Mouse (Mus musculus): ENCODE results near the gene Cysrt1.
A peak's percentile ranks its signal among the peaks of the same experiment; 100 is the strongest.

Gene Cysrt1

GRCm38 (mm10) chr2:25234551-25235220, 7.6 kb downstream of the Cysrt1 start:
- DNase-seq (ENCODE audit: low spot score in 2 of 2), result no peak

GRCm38 (mm10) chr2:25234050-25234449, 8.2 kb downstream of the Cysrt1 start, which contains the start of gene Slc34a3:
Gene Slc34a3 (minus strand): TSS chr2:25234364.
- no peak for DNase-seq (ENCODE audit: low spot score in 2 of 2)

- no peak for DNase-seq (ENCODE audit: low spot score in 2 of 2)
Observed at GRCm38 (mm10) chr2:25233421-25233820, 8.8 kb downstream of the Cysrt1 start.

GRCm38 (mm10) chr2:25231038-25231437, 11.2 kb downstream of the Cysrt1 start:
- DNase-seq (ENCODE audit: low spot score in 2 of 2), result no peak

GRCm38 (mm10) chr2:25230581-25230980, 11.7 kb downstream of the Cysrt1 start:
- DNase-seq (ENCODE audit: low spot score in 2 of 2), result no peak

- DNase-seq (ENCODE audit: low spot score in 2 of 2), result no peak
Observed at GRCm38 (mm10) chr2:25229582-25229981, 12.7 kb downstream of the Cysrt1 start.

GRCm38 (mm10) chr2:25228995-25229530, 13.2 kb downstream of the Cysrt1 start:
- no peak for DNase-seq (ENCODE audit: low spot score in 2 of 2)

GRCm38 (mm10) chr2:25228431-25228889, 13.8 kb downstream of the Cysrt1 start:
- peak; percentile 73 to 86 for DNase-seq (ENCODE audit: low spot score in 2 of 2)

- DNase-seq (ENCODE audit: low spot score in 2 of 2), result no peak
Observed at GRCm38 (mm10) chr2:25227406-25227805, 14.8 kb downstream of the Cysrt1 start.

- no peak for DNase-seq (ENCODE audit: low spot score in 2 of 2)
Observed at GRCm38 (mm10) chr2:25226864-25227263, 15.4 kb downstream of the Cysrt1 start.

GRCm38 (mm10) chr2:25225811-25226379, 16.4 kb downstream of the Cysrt1 start:
- no peak for DNase-seq (ENCODE audit: low spot score in 2 of 2)

- DNase-seq (ENCODE audit: low spot score in 2 of 2), result peak in 1 of 2 experiments; percentile 98
Observed at GRCm38 (mm10) chr2:25224766-25225752, 17.2 kb downstream of the Cysrt1 start.

GRCm38 (mm10) chr2:25224492-25224765, 17.8 kb downstream of the Cysrt1 start, which contains the start of gene Tubb4b:
Gene Tubb4b (minus strand): TSS chr2:25224702.
- DNase-seq (ENCODE audit: low spot score in 2 of 2), result peak in 1 of 2 experiments; percentile 90

GRCm38 (mm10) chr2:25223681-25224491, 18.4 kb downstream of the Cysrt1 start:
- peak; percentile 75 to 88 for DNase-seq (ENCODE audit: low spot score in 2 of 2)

- no peak for DNase-seq (ENCODE audit: low spot score in 2 of 2)
Observed at GRCm38 (mm10) chr2:25221331-25221772, 20.9 kb downstream of the Cysrt1 start.

- DNase-seq (ENCODE audit: low spot score in 2 of 2), result no peak
Observed at GRCm38 (mm10) chr2:25218445-25218844, 23.8 kb downstream of the Cysrt1 start, which contains the start of gene Fam166a. Gene Fam166a (plus strand): TSS chr2:25218745.

GRCm38 (mm10) chr2:25217666-25218065, 24.6 kb downstream of the Cysrt1 start:
- DNase-seq (ENCODE audit: low spot score in 2 of 2), result no peak

- DNase-seq (ENCODE audit: low spot score in 2 of 2), result no peak
Observed at GRCm38 (mm10) chr2:25214444-25214843, 27.8 kb downstream of the Cysrt1 start, which contains the start of gene Stpg3. Gene Stpg3 (minus strand): TSS chr2:25214637.

- no peak for DNase-seq (ENCODE audit: low spot score in 2 of 2)
Observed at GRCm38 (mm10) chr2:25213266-25213865, 28.9 kb downstream of the Cysrt1 start.

GRCm38 (mm10) chr2:25211121-25211670, 31.1 kb downstream of the Cysrt1 start, which contains the start of gene Nelfb:
Gene Nelfb (minus strand): TSS chr2:25211489.
- peak; percentile 87 to 96 for DNase-seq (ENCODE audit: low spot score in 2 of 2)

All from urinary bladder, adult 18-20 months (tissue).